Mouse (Mus musculus): ENCODE measurements around the gene Cass4.

Gene Cass4

GRCm38 (mm10) chr2:172390341-172390740 lies 3.3 kb upstream of the Cass4 start:
- peak; percentile 55 for DNase-seq

GRCm38 (mm10) chr2:172392041-172392521 lies 1.5 kb upstream of the Cass4 start:
- peak; percentile 54 for DNase-seq

DNA sequence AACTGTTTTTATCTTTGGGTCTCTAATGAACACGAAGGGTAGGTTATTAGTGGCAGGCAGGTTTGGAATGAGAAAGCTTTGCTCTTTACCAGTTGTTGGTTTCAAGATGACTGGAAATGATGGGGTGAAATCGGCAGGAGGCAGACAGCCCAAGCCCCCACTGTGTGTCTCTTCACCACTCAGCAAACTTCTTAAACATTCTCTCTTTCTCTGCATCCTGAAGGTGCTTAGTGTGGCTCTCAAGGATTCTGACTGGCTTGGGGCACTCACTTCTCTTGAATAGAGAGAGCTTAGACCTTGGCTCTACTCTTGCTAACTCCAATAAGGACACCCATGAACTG lies 428 bp downstream of the Cass4 start:
- DNase-seq = no peak

DNA sequence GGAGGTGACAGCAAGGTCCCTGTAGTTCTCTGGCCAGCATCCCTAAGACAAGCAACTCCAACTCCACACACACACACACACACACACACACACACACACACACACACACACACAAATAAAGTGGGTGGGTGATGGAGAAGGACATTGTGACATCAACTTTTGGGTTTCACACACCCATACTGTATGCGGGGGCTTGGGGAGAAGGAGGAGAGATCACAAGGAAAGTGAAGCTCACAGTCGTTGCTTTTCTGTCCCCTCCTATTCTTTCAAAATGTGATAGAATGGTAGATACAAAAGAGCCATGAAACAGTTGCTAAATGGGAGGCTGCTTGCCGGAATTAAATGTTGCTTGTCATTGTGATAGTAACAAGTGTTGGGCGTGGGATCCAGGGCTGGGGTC lies 1.1 kb downstream of the Cass4 start:
- no peak for DNase-seq

- no peak for DNase-seq
These were observed 2.4 kb downstream of the Cass4 start for GRCm38 (mm10) chr2:172395961-172396360.

DNA sequence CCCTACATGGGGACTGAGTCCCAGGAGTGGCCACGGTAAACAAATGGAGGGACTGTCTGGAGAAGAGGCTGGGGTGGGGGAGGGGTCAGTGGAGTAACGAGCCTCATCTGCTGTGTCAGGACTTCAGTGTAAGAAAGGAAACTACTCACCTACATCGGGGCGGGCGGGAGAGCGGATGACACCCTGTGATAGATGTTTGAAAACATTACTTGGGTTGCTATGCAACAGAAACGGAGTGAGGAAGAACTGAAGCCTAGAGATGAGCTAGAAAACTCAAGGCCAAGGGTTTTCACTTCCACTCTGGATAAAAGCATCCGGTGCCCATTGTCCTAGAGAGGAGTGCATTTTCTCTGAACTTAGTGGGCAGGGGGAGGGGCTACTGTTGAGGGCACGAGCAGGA lies 6.3 kb downstream of the Cass4 start:
- peak; percentile 44 for DNase-seq

DNA sequence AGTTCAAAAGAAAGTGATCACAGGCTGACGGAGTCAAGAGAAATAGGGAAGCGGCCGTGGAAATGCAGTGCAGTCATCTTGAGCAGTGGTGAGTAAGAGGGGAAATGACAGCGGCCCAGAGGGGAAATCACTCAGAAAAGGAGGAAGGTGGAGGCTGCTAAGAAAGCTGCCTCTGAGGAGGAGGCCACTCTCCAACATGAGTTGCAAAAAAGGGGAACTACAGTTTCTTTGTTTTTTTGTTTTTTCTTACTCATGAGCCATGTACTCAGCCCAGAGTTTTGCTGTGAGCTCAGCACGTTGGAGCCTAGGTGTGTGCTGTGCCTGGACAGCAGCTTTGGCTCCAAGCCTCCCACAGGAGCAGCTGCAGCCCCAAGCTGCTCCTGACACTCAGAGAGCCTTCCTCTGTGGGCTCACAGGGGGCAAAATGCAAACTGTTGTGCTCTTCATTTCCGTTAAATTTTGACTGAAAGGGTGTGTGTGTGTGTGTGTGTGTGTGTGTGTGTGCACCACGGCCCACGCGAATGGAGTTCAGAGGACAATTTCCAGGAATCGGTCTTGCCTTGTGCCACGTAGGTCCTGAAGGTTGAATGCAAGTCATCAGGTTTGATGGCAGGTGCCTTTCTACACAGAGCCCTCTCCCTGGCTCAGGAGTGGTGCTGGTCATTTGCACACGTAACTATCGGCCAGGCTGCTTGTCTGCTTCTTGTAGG lies 7.7 kb downstream of the Cass4 start:
- peak; percentile 47 for DNase-seq

- DNase-seq = no peak
These were observed 10.6 kb downstream of the Cass4 start for GRCm38 (mm10) chr2:172404239-172404638.

DNA sequence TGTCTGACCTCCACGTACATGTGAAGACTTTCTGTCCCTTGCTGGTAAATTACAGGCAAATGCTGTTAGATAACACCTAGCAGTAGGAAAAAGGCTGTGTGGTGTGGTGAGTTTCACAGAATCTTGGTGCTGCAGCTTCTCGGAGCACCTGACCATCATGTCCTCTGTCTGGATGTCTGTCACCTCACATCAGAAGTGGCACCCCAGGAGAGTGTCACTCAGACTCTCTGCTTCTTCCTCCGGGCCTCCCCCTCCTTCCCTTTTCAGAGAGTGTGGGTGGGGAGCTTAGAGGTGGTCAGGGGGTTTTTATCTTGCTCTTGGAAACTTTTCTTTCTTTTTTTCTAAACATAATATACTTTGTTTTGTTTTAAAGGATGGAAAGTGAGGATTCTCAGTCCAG lies 11.4 kb downstream of the Cass4 start:
- DNase-seq = no peak

DNA sequence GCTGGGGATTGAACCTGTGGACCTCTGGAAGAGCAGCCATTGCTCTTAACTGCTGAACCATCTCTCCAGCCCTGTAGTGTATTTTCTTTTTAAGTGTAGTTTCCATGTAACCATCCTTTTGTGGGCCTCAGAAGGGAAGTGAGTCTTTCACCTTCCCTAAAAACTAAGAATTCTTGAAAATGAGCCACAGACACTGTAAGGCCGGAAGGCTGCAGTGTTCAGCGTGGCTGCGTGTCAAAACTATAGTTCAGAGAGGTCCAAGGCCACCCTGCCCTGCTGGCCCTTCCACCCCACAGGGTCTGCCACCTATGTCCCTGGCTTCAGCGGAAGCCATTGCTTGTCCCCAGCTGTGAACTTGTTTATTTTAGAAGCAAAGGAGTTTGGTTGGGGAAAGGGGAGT lies 12.6 kb downstream of the Cass4 start:
- DNase-seq = no peak

DNA sequence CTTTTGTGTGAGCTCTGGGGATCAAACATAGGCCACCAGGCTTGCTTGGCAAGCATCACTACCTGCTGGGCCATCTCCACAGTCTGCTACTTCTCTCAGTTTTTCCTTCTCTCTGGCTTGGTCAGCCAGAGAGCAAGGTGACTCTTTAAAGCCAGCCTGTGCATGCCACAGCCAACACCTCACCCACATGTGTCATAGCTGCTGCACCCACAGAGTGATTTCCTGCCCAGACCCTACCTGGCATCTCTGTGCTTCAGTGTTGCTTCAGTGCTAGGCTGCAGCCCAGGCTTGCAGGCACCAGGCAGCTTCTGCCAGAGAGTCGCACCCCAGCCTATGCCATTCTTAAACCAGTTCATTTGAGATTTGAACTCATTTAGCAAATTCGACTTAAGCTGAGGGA lies 13.9 kb downstream of the Cass4 start:
- DNase-seq = no peak

- no peak for DNase-seq
These were observed 17.1 kb downstream of the Cass4 start for GRCm38 (mm10) chr2:172410686-172411085.

DNA sequence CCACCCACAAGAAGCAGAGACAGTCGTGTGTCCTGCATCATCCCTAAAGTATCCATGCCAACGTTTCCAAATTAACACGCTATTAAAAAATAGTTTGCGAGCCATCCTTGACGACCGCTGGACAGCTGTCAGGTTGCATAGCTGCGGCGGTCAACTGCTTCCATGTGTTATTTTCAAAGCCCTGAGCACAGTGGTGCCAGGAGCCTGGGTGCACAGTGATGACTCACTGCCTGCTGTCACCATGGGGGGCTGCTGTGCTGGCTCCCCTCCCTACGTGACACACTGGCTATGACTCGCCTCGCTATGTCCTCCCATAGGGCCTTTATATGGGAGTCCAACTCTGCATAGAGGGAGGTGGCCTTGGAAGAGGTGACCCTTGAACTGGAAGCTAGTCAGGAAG lies 17.5 kb downstream of the Cass4 start:
- DNase-seq = no peak

- no peak for DNase-seq
These were observed 18.9 kb downstream of the Cass4 start for GRCm38 (mm10) chr2:172412454-172412853.

- no peak for DNase-seq
These were observed 19.7 kb downstream of the Cass4 start for GRCm38 (mm10) chr2:172413273-172413672.

DNA sequence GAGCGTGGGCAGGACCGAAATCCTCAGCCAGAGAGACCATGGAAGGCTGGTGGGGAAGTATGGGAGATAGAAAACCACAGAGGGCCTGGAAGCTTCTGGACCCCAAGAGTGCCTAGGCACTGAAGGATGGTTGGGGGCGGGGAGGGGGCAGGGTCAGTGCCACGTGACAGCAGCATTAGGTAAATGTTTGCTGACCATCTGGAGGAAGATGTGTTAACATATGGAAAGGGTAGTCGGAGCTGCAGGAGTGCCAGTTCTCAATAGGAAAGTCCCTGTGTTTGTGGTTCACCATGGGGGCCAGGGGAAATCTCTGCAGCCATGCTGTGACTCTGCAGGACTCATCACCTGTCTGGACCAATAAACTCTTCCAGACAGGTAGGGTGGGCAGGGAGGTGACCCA lies 20.3 kb downstream of the Cass4 start:
- no peak for DNase-seq

DNA sequence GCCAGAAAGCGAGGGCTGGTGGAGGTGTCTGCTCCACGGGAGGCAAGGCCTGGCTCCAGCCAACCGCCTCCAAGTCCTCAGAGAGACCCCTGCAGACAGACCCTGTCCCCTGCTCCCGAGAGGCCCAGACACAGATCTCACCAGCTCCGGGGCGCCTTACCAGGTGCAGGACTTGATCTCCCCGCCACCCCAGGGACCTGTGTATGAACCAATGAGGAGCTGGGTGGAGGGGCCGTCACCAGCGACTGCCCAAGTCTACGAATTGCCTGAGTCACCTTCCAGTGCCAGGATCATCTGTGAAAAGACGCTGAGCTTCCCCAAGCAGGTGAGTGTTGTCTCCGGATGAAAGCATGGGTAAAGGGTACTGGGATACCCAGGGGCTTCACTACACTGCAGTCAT lies 22.6 kb downstream of the Cass4 start:
- no peak for DNase-seq

DNA sequence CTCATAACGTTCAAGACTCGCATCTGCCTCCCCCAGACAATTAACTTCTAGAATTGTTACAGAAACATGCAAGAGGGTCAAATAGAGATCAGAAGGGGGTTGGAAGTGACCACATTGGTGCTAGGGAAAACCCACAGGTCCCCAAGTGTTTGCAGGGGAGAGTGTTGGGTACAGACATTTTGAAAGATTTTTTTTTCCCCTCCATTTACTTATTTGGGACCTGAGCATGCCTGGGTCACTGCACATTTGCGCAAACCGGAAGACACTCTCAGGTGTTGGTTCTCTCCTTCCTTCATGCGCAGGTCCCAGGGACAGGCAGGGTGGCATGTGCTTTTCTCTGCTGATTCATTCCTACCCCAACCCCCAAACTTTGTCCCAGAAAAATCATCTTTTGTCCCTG lies 23.3 kb downstream of the Cass4 start:
- no peak for DNase-seq

GRCm38 (mm10) chr2:172418208-172418607 lies 24.6 kb downstream of the Cass4 start:
- DNase-seq = no peak

- no peak for DNase-seq
These were observed 37.0 kb downstream of the Cass4 start for GRCm38 (mm10) chr2:172430609-172431008.

DNA sequence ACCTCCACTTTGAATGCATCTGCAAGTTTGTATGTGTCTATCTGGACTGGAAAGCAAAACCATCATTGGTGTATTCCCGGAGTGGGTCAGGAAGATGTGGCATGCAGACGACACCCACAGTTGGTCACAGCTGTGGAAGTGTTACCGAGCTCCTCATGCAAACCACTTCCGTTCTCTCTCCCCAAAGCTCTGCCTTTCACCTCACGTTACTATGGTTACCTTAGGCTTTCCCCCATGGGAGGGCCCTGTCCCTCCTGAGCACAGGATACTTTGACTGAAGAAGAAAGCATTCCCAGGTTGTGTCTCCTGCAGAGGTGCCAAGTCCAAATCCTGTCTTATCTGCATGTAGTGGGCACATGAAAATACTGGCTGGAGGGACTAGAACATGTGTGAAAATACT lies 40.2 kb downstream of the Cass4 start:
- DNase-seq = peak; percentile 83

DNA sequence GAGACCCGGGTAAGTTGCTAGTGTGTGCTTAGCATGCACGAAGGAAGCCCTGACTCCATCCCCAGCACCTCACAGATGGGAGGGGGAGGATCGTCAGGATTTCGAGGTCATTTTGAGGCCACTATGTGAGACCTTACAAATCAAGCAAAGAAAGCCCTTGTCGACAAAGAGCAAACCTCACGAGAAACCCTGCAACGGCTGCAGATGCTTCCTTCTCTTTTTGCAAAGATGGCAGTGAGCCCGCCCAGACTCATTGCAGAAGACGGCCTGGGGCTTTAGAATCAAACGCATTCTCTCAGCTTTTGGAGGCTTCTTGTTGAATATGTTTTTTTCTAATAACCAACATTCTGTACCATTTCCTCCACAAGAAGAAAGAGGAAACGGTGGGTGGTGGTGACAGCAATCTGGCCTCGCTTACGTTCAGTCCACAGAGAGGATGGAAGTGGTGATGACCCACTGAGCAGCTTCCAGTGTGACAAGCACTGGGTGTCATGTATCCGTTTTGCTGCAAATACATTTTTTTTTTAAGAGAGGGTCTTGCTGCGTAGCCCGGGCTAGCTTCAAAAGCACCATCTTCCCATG lies 43.9 kb downstream of the Cass4 start:
- no peak for DNase-seq

DNA sequence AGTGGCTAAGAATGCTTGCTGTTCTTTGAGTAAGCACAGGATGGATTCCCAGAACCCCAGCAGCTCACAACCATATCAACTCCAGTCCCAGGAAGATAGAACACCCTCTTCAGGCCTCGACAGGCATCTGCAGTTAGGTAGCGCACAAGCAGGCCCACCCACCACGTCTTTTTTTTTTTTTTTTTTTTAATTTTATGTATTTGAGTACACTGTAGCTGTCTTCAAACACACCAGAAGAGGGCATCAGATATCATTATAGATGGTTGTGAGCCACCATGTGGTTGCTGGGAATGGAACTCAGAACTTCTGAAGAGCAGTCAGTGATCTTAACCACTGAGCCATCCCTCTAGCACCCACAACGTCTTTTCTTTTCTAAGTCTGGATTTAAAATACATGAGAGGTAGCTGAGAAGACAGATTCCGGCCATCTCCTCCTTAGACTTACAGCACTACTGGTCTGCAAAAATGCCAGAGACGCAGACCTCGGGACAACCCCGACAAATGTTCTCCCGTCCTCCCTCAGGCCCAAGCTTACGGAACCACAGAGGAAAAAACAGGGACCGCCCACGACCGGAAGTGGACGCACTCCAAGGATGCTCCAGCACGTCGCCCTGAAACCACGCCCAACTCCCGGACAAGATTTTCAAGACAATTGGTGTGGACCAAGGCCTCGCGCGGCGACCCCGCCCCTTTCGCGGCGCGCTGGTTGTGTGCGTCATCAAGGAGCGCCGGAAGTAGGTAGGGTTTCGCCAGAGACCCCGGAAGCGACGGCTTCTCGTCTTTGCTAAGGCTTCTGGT lies 46.4 kb downstream of the Cass4 start, which contains the start of gene Rtf2:
Gene Rtf2, plus strand, starts transcription at position 714 of the 797 bp plus-strand sequence.
- DNase-seq = peak; percentile 98

DNA sequence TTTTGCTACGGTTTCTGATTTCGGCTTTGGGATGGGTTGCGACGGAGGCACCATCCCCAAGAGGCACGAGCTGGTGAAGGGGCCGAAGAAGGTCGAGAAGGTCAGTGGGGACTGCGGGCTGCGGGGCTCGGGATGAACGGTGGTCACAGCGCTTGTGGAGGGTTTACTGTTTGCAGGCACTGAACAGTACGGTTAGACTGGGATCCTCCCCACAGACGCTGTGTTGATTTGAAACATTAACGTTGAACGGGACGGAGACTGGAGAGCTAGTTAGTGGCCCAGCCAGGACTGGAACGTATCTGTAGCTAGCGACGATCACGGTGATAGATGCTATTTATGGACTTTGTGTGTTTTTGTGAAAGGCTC lies 47.0 kb downstream of the Cass4 start:
- DNase-seq = no peak

All from thymus, postnatal 25 days (tissue).